Mouse (Mus musculus) brain, adult 2 months (tissue): ENCODE results near the gene Ascl3.
A peak's percentile ranks its signal among the peaks of the same experiment; 100 is the strongest.

Experiments
- DNase-seq: peaks from one replicate; pipeline ENCODE4 v3.0.0; 2011; ENCODE audit warnings: low read depth, low spot score

The Ascl3 gene

DNA sequence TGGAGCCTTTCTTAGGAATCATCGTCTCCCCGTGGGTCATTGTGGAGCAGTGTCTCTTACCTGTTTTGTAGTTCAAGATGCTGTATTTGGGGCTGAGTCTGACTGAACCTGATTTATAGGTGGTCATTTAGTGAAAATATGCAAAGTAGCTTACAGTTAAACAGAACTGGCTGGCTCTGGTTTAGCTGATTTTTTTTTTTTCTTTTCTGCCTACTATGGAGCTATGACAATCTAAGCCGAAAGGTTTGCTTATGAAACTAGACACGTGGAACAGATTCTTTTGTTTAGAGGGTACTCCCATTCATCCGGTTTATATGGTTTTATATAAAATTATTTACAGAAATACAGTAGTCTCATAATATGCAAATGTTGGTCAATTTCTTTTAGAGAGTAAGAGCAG lies at the start of gene Ascl3:
Ascl3 (minus strand) TSS at position 101 of the 400 bp plus-strand sequence.
- no peak for DNase-seq

- DNase-seq: peak; percentile 53
These were observed 49.6 kb upstream of the Ascl3 start for GRCm38 (mm10) chr7:109781087-109781469.

DNA sequence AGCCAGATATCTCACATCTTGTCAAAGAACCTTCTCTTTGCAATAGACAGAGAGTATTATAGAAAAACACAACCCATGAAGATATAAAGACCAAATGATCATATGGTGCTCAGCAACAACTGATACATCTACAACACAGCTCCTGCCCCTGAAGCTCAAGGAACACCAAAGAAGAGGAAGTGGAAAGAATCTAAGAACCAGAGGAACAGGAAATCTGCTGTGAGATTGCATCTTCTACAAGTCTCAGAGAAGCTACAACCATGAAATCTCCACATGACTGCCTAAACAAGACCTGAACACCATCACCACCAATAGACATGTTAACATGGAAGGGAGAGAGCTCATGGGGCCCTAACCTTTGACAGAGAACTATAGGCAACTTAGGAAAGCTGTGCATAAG lies 40.7 kb upstream of the Ascl3 start:
- DNase-seq: no peak

DNA sequence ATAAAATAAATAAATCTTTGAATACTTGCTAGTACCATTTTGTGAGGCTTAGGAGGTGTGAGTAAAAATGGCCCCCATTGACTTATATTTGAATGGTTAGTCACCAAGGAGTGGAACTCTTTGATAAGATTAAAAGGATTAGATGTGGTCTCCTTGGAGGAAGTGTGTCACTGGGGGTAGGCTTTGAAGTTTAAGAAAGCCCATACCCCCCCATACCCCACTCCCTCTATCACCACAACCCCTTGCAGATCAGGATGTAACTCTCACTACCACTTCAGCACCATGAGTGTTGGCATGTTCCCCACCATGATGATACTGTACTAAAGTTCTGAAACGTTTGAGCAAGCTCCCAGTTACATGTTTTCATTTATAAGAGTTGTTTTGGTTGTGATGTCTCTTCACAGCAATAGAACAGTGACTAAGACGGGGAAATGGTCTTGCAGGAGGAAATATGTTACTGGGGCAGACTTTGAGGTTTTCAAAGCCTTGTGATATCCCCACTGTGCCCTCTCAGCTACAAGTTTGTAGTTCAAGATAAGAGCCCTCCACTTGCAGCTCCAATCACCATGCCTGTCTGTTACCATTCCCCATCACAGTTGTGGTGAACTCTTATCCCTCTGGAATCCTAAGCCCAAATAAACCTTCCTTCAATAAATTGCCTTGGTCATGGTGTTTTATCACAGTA lies 37.3 kb upstream of the Ascl3 start:
- no peak for DNase-seq

GRCm38 (mm10) chr7:109767575-109768350 lies 36.2 kb upstream of the Ascl3 start:
- no peak for DNase-seq

GRCm38 (mm10) chr7:109764009-109764408 lies 32.5 kb upstream of the Ascl3 start:
- DNase-seq: peak; percentile 34

DNA sequence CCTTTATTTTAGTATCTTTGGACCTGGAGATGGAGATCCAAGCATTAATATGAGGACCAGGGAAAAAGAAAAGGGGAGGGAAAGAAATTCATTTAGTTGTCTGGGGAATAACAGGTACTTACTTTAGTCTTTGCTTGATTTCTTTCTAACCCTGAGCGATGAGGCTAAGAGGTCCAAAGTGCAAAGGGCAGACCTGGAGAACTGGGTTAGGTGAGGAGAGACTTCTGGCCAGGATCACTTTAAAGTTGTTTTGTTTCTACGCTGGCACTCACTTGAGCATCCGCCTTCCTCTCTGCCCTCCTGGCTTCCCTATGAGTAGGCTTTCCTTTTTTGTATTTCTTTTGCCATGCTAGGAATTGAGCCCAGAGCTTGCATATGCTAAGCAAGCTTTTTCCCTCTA lies 24.8 kb upstream of the Ascl3 start:
- no peak for DNase-seq

- no peak for DNase-seq
These were observed 22.5 kb upstream of the Ascl3 start for GRCm38 (mm10) chr7:109754034-109754433.

DNA sequence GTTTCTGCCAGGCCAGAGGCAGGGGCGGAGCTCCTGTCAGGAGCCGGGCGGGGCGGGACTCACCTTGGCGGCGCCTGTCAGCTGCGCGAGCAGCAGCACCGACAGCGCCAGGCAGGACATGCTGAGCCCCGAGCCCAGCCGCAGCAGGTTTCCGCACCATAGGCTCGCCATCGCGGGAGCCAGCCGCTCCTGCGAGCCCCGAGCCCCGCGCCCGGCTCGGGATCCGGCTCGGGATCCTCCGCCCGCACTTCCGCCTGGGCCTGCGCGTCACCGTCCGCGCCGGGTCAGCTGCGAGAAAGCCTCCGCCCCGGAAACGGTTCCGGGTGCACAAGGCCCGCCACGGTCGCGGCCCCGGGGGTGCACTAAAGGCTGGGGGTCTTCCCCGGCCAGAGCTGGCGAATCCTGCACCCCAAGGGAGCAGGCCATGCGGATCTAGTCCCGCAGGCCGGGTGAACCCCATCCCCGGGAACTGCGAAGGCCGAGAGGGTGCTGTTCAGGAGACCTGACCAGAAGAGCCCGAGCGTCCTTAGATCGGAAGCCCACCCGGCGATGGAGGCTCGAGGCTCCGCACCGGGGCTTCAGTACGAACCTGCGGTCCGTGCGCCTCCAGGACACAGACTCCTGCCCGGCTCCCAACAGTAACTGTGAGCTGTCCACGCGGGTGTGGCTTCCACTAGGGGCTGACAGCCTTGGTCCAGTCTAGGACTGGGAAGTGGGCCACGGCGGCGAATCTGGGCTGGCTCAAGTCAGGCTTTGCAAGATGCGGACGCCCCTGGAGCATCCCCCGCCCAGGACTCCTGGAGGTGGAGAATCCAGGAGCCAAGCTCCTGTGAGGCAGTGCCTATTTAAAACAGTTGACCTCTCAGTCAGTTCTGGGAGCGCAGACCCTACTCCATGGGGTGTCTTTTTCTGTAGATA lies 20.7 kb upstream of the Ascl3 start, which contains the start of gene Tmem9b:
Tmem9b (minus strand) TSS at position 868 of the 918 bp plus-strand sequence.
- peak; percentile 90 for DNase-seq

- DNase-seq: no peak
These were observed 20.0 kb upstream of the Ascl3 start for GRCm38 (mm10) chr7:109751427-109752007.

DNA sequence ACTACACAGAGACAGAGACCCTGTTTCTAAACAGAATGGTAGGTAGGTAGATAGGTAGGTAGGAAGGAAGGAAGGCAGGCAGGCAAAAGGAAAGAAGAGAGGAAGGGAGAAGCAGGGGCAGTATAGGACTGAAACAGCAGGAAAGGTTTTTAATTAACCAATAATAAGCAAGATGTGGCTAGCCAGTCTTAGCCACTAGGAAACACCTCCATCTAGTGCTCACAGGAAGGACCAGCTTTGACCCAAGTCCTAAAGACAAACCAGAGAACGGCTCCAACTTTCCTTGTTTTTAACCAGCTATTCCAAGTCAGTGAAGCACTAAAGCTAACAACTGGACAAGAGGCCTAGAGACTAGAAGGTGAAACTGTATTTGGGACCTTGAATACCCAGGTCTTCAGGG lies 16.2 kb upstream of the Ascl3 start:
- DNase-seq: no peak

DNA sequence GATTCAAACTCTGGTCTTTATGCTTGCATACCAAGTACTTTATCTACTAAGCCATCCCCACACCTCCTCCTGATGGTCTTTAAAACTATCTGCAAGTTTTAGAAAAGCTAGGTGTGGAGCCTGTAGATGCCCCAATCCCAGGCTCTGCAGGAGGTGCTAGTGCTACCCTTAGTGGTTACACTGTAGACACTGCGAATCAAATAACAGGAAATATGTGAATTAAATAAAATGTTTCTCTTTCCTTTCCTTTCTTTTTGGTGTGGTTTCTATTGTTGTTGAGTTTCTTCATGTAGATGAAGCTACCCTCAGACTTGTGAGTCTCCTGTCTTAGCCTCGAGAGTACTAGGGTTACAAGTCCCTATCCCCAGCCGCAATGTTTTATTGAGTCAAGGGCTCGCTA lies 10.2 kb upstream of the Ascl3 start:
- DNase-seq: no peak

DNA sequence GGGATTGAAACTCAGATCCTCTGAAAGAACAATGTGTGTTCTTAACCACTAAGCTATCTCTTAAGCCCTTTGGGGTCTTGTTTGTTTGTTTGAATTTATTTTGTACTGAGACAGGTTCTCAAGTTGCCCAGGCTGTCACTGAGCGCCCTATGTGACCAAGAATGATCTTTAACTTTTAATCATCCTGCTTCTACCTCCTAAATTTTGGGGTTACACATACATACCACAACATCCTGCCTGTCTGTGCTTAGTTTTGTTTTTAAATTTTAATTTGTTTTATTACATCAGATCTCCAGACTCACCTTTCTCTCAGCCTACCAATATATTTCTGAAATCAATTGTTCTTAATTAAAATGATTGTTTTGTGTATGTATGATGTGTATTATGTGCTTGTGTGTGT lies 9.5 kb upstream of the Ascl3 start:
- no peak for DNase-seq

- DNase-seq: no peak
These were observed 8.4 kb upstream of the Ascl3 start for GRCm38 (mm10) chr7:109739822-109740370.

GRCm38 (mm10) chr7:109734806-109735205 lies 3.3 kb upstream of the Ascl3 start:
- no peak for DNase-seq

GRCm38 (mm10) chr7:109723697-109724096 lies 7.8 kb downstream of the Ascl3 start, which contains the start of gene BC051019:
TSS of gene BC051019 (minus strand) at chr7:109723850.
- DNase-seq: no peak

- no peak for DNase-seq
These were observed 8.4 kb downstream of the Ascl3 start for GRCm38 (mm10) chr7:109723114-109723513.

DNA sequence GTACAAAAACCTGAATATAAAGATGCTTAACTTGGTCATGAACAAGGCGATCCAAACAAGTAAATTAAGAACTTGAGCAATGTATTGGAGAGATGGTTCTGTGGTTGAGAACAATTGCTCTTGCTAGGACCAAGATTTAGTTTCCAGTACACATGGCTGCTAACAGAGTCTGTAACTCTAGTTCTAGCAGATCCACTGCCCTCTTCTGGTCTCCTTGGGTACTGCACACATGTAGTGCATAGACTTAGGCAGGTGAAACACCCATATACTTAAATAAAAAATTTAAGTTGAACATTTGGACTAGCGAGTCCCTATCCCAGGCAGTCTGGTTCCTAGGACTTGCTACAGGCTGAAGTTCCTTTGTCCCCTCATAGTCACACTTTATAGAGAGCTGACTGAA lies 8.9 kb downstream of the Ascl3 start:
- DNase-seq: no peak

DNA sequence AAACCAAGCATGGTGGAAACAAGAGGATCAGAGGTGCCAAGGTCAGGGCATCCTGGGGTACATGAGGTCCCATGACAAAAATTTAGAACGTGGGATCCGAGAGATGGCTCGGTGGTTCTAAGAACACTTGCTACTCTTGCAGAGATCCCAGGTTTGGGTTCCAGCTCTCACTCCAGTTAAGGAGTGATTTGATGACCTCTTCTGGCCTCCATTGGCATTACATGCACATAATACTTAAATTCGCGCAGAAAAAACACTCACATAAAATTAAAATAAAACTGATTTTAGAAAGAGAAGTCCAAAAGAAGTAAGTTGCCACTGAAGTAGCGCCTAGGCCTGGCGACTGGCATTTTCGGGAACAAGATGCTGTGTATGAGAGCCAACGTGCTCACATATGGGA lies 12.2 kb downstream of the Ascl3 start:
- peak; percentile 85 for DNase-seq

DNA sequence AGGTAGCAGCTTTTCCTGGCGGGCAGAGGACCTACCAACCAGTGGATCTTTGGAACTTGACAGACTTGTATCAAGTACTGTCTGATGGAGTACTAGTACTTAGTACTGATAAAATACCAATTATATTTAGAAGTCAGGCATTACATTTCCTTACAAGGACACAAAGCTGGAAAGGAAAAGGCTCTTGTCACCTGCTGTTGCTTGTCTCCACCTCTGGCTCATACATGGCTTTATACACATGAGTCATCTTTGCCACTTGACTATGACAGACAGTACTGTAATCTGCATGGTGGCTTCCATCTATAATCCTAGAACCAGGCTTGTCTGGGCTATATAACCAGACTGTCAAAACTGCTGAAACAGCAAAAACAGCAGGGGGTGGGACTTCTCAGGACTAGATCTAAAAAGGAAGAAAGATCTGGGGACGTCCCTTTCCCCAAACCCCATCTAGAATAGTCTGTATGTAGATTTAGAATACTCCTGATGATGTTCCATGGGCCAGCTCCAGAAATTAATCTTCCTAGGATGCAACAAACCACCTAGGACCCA lies 18.0 kb downstream of the Ascl3 start:
- DNase-seq: no peak

- no peak for DNase-seq
These were observed 19.3 kb downstream of the Ascl3 start for GRCm38 (mm10) chr7:109712198-109712597.
